7 mouse cellular contexts compared by ENCODE assay signal in the genomic region with DNA sequence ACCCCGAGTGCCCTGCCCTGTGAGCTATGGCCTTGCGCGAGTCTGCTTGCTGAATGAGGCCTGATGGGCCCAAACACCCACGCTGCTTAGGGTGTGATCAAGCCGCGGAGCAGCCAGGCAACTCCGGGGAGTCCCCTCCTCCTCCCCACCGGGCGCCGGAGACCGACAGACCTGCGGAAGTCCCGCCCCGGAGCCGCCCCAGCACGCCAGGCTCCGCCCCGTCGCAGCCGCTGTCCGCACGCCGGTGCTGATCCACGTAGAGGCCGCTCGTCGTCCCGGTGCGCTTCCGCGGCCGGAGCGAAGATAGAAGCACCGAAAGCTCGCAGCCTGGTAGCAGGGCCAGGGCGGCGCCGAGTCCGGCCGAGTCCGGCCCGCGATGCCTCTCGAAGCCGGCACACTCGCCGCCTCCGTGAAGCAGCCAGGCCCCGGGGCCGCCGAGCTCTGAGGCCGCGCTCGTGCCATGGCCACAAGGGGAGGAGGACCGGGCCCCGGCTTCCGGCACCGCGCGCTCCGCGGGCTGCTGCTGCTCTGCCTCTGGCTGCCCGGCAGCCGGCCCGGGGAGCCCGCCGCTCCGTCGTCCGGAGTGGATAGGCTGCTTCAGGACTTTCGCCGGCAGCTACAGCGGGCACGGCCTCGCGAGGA. TPM values are rescaled to one million over a fixed set of nuclear protein-coding genes. Genes with fewer than 3 reads are reported as not detected.
DNase-seq lines count a peak whose midpoint lies in the region; ATAC-seq and TF ChIP-seq lines count a peak whose summit lies in the region.

Gene Lrp11, plus strand, starts transcription at position 209 of the 642 bp plus-strand sequence.

- peak within 1 kb of the TSS; percentile 34; the same call in 1 of the 2 replicates for H3K9ac ChIP-seq in intestine, postnatal 0 days (ENCODE audit: low read depth, low read length)
- peak within 1 kb of the TSS; percentile 84 for H3K9ac ChIP-seq in midbrain, embryonic 12.5 days (replicated peaks)

- ATAC-seq in intestine, postnatal 0 days: peak; percentile 97
- peak; percentile 97 for ATAC-seq in midbrain, embryonic 12.5 days (ENCODE audit: low FRiP score, low read depth)

- no peaks in the 10 kb centered on the region for H3K9me3 ChIP-seq in intestine, postnatal 0 days (ENCODE audit: control insufficient read depth)
- no peaks in the 10 kb centered on the region for H3K9me3 ChIP-seq in midbrain, embryonic 12.5 days

- TF ChIP-seq POLR2A in small intestine, adult 2 months (IDR thresholded peaks at IDR 0.05; ENCODE audit: low read depth, low read length): peak; percentile 26; the same call in 1 of the 2 replicates

- intact Hi-C loops in left cerebral cortex, postnatal 4 days (cut with DNase I): no loop called here

- H3K27me3 ChIP-seq in intestine, postnatal 0 days (replicated peaks; ENCODE audit: control insufficient read depth, insufficient read depth, low read length): peaks cover 4% of the 10 kb centered on the region; the same call in 1 of the 2 replicates
- H3K27me3 ChIP-seq in midbrain, embryonic 12.5 days: peaks cover 14% of the 10 kb centered on the region
- H3K27me3 ChIP-seq in small intestine, adult 2 months (ENCODE audit: control insufficient read depth, insufficient read depth, low read length): peaks cover 11% of the 10 kb centered on the region; the same call in 1 of the 2 replicates

- peaks cover 8% of the 10 kb centered on the region; the same call in 1 of the 2 replicates for H3K4me1 ChIP-seq in intestine, postnatal 0 days (replicated peaks; ENCODE audit: control insufficient read depth, insufficient read depth, low read length)
- peaks cover 12% of the 10 kb centered on the region for H3K4me1 ChIP-seq in midbrain, embryonic 12.5 days
- H3K4me1 ChIP-seq in small intestine, adult 2 months (ENCODE audit: control insufficient read depth, insufficient read depth, insufficient read length, low read length): peaks cover 5% of the 10 kb centered on the region

- peak; percentile 20; the same call in 1 of the 2 replicates for TF ChIP-seq CTCF in intestine, postnatal 0 days (IDR thresholded peaks at IDR 0.05; ENCODE audit: low read depth)
- TF ChIP-seq CTCF in small intestine, adult 2 months (IDR thresholded peaks at IDR 0.05; ENCODE audit: extremely low read depth, insufficient read length, insufficient replicate concordance, low read depth, low read length): no peak

- no peaks in the 10 kb centered on the region for H3K36me3 ChIP-seq in intestine, postnatal 0 days (ENCODE audit: control insufficient read depth, insufficient read depth)
- no peaks in the 10 kb centered on the region for H3K36me3 ChIP-seq in midbrain, embryonic 12.5 days
- H3K36me3 ChIP-seq in small intestine, adult 2 months (ENCODE audit: control insufficient read depth, insufficient read depth, low read length): no peaks in the 10 kb centered on the region

- H3K27ac ChIP-seq in intestine, postnatal 0 days (ENCODE audit: low read depth, low read length): no peak within 1 kb of the TSS
- H3K27ac ChIP-seq in midbrain, embryonic 12.5 days (replicated peaks): peak within 1 kb of the TSS; percentile 81
- H3K27ac ChIP-seq in small intestine, adult 2 months (ENCODE audit: insufficient read depth, low read depth, low read length): 0 out of 2 replicates have a peak within 1 kb of the TSS, but pooled peaks have one; percentile 6

- peak; percentile 83 for DNase-seq in adrenal gland, adult 8-10 months
- peak; percentile 94 for DNase-seq in embryo, embryonic 9.5 days (ENCODE audit: extremely low spot score)
- peak; percentile 83 to 90 for DNase-seq in gastrocnemius, postnatal 4 days (ENCODE audit: low spot score in 2 of 2)
- peak; percentile 81 for DNase-seq in left cerebral cortex, postnatal 4 days

- 0% methylated on average over 71 of the region's 76 CpGs for WGBS in intestine, postnatal 0 days
- WGBS in midbrain, embryonic 12.5 days: under 1% methylated on average over 70 of the region's 76 CpGs
- WGBS in small intestine, adult 2 months: under 1% methylated on average over 76 of the region's 76 CpGs

- H3K4me3 ChIP-seq in intestine, postnatal 0 days (ENCODE audit: low read depth, low read length): peak within 1 kb of the TSS; percentile 69
- H3K4me3 ChIP-seq in midbrain, embryonic 12.5 days: peak within 1 kb of the TSS; percentile 86
- peak within 1 kb of the TSS; percentile 78 for H3K4me3 ChIP-seq in small intestine, adult 2 months (ENCODE audit: low read depth, low read length)

- peak within 1 kb of the TSS; percentile 100 for H3K4me2 ChIP-seq in intestine, postnatal 0 days (replicated peaks; ENCODE audit: low read depth)
- peak within 1 kb of the TSS; percentile 100 for H3K4me2 ChIP-seq in midbrain, embryonic 12.5 days (replicated peaks)

RNA-seq across cellular contexts. Expression of gene Lrp11, which starts in this region (rescaled TPM):
- total RNA-seq in adrenal gland, adult 8-10 months (2022): 10 to 100 TPM; 25.7 to 36.3 (median 29.4) TPM
- 1 to 10 TPM; 1.8 to 2.6 TPM for total RNA-seq in gastrocnemius, postnatal 4 days (2021)
- polyA plus RNA-seq in intestine, postnatal 0 days (2015; fragmentation: Nextera tagmentation; extraction: Ambion mirVana): 4.0 and 4.2 TPM in 2 replicates
- 10 to 100 TPM; 74.0 to 83.9 TPM for total RNA-seq in left cerebral cortex, postnatal 4 days (2021)
- 20.9 and 25.8 TPM in 2 replicates for polyA plus RNA-seq in midbrain, embryonic 12.5 days (2016; fragmentation: Nextera tagmentation; extraction: Ambion mirVana)
- polyA plus RNA-seq in small intestine, adult 2 months (2012; rRNA removed): 3.9 and 5.1 TPM in 2 replicates

Comparison
In these comparisons a context has a peak if more than half of its experiments do, and no peak if none do; other contexts are left out.
1. RNA of gene Lrp11 (total RNA-seq): 74.0 to 83.9 TPM in left cerebral cortex, postnatal 4 days and 25.7 to 36.3 TPM in adrenal gland, adult 8-10 months; 1.8 to 2.6 TPM in gastrocnemius, postnatal 4 days; every median in the first group is over 4 times any median in the second.
2. Peak in every context shown above with its lines, with median percentiles within 50 percentile points of each other: DNase-seq and H3K4me3 ChIP-seq.